Mouse (Mus musculus): Measurements from ENCODE around the gene Tmem120b. TPM values are rescaled to one million over a fixed set of nuclear protein-coding genes. Genes with fewer than 3 reads are reported as not detected.

Tmem120b gene
- total and polyA plus RNA-seq, 3 experiments = 5.6 to 6.8 TPM; not detected in 1

- Histone ChIP-seq H3K27ac (ENCODE audit: control insufficient read depth, low read depth, low read length) (no peak overlapping the region), H3K9ac (ENCODE audit: control insufficient read depth, low read depth, low read length, poor library complexity, severe bottlenecking) (no peak overlapping the region), H3K4me1 (ENCODE audit: control insufficient read depth in 1 of 2, insufficient read depth in 2 of 2, low read length in 2 of 2) (peaks cover 7 to 28% of the 10 kb centered on the region in 2 experiments), H3K4me3 (ENCODE audit: control insufficient read depth in 1 of 2, insufficient read depth in 1 of 2, low read depth in 2 of 2, low read length in 2 of 2) (no peak overlapping the region), H3K9me3 (replicated peaks; ENCODE audit: insufficient read depth, low read length) (no peaks in the 10 kb centered on the region), H3K27me3 (ENCODE audit: control insufficient read depth in 1 of 2, insufficient read depth in 2 of 2, low read length in 2 of 2) (no peaks in the 10 kb centered on the region), H3K36me3 (ENCODE audit: control insufficient read depth in 1 of 2, insufficient read depth in 2 of 2, low read length in 2 of 2) (peaks cover 0 to 18% of the 10 kb centered on the region in 2 experiments; a peak in 2 of 4 replicates), H3K79me2 (ENCODE audit: control insufficient read depth, insufficient read depth, low read length, poor library complexity) (no peaks in the 10 kb centered on the region)
- DNase-seq (ENCODE audit: low read depth, low spot score) = no peak
- TF ChIP-seq NELFE (IDR thresholded peaks at IDR 0.05; ENCODE audit: low read depth, low read length) = no peak
- TF ChIP-seq TAL1 (IDR thresholded peaks at IDR 0.05; ENCODE audit: low read length) = no peak
- no peak for TF ChIP-seq EP300 (IDR thresholded peaks at IDR 0.05; ENCODE audit: low read depth in 1 of 2, low read length in 2 of 2)
- no peak for TF ChIP-seq RCOR1 (IDR thresholded peaks at IDR 0.05; ENCODE audit: low read depth, low read length)
- TF ChIP-seq CTCF (IDR thresholded peaks at IDR 0.05 in 2 of 3, conservative IDR thresholded peaks at IDR 0.05 in 1 of 3; ENCODE audit: control insufficient read depth in 1 of 3, insufficient read depth in 1 of 3, low read depth in 2 of 3, low read length in 3 of 3, poor library complexity in 1 of 3, severe bottlenecking in 1 of 3) = no peak
- TF ChIP-seq POLR2AphosphoS2 (IDR thresholded peaks at IDR 0.05; ENCODE audit: low read length) = no peak
These were observed 43.9 kb upstream of the Tmem120b start for GRCm38 (mm10) chr5:123024312-123024711.

GRCm38 (mm10) chr5:123024965-123025573 is 43.1 kb upstream of the Tmem120b start:
- H3K27me3 ChIP-seq (ENCODE audit: control insufficient read depth in 1 of 2, insufficient read depth in 2 of 2, low read length in 2 of 2) = no peaks in the 10 kb centered on the region
- H3K4me1 ChIP-seq (ENCODE audit: control insufficient read depth in 1 of 2, insufficient read depth in 2 of 2, low read length in 2 of 2) = peaks cover 7 to 28% of the 10 kb centered on the region in 2 experiments
- H3K36me3 ChIP-seq (ENCODE audit: control insufficient read depth in 1 of 2, insufficient read depth in 2 of 2, low read length in 2 of 2) = peaks cover 0 to 18% of the 10 kb centered on the region in 2 experiments; a peak in 2 of 4 replicates
- TF ChIP-seq SIN3A (IDR thresholded peaks at IDR 0.05; ENCODE audit: low read length) (peak; percentile 28; the same call in 1 of the 2 replicates), ELF1 (IDR thresholded peaks at IDR 0.05; ENCODE audit: low read depth, low read length) (peak; percentile 68; the same call in 1 of the 2 replicates), ZC3H11A (IDR thresholded peaks at IDR 0.05; ENCODE audit: low read depth, low read length) (no peak), CHD2 (IDR thresholded peaks at IDR 0.05; ENCODE audit: low read length) (no peak), TBP (IDR thresholded peaks at IDR 0.05; ENCODE audit: low read depth, low read length) (peak; percentile 95), KAT2A (conservative IDR thresholded peaks at IDR 0.05; ENCODE audit: low read depth, low read length) (no peak), MEF2A (IDR thresholded peaks at IDR 0.05; ENCODE audit: extremely low read depth, insufficient replicate concordance, low read depth, low read length, poor library complexity, severe bottlenecking) (no peak), ZMIZ1 (IDR thresholded peaks at IDR 0.05; ENCODE audit: low read depth, low read length) (no peak), BHLHE40 (IDR thresholded peaks at IDR 0.05; ENCODE audit: borderline replicate concordance, low read depth, low read length) (no peak), ETS1 (IDR thresholded peaks at IDR 0.05; ENCODE audit: low read depth, low read length) (no peak), SMC3 (IDR thresholded peaks at IDR 0.05; ENCODE audit: low read depth, low read length) (no peak), POLR2AphosphoS2 (IDR thresholded peaks at IDR 0.05; ENCODE audit: low read length) (no peak), TCF12 (IDR thresholded peaks at IDR 0.05; ENCODE audit: low read depth, low read length) (no peak), CTCF (IDR thresholded peaks at IDR 0.05 in 2 of 3, conservative IDR thresholded peaks at IDR 0.05 in 1 of 3; ENCODE audit: control insufficient read depth in 1 of 3, insufficient read depth in 1 of 3, low read depth in 2 of 3, low read length in 3 of 3, poor library complexity in 1 of 3, severe bottlenecking in 1 of 3) (no peak), NELFE (IDR thresholded peaks at IDR 0.05; ENCODE audit: low read depth, low read length) (no peak), GABPA (IDR thresholded peaks at IDR 0.05; ENCODE audit: low read depth, low read length) (no peak), MYC (IDR thresholded peaks at IDR 0.05; ENCODE audit: low read depth, low read length) (peak; percentile 31; the same call in 1 of the 2 replicates), EP300 (IDR thresholded peaks at IDR 0.05; ENCODE audit: low read depth in 1 of 2, low read length in 2 of 2) (peak in 1 of 2 experiments; percentile 73), NRF1 (IDR thresholded peaks at IDR 0.05; ENCODE audit: insufficient read depth, low read depth, low read length, poor library complexity, severe bottlenecking) (no peak), RAD21 (IDR thresholded peaks at IDR 0.05; ENCODE audit: low read depth, low read length) (no peak), ZKSCAN1 (IDR thresholded peaks at IDR 0.05; ENCODE audit: low read depth, low read length) (no peak), GATA1 (IDR thresholded peaks at IDR 0.05; ENCODE audit: low read depth, low read length) (no peak), E2F4 (IDR thresholded peaks at IDR 0.05; ENCODE audit: borderline replicate concordance, low read depth, low read length) (no peak), ZNF384 (IDR thresholded peaks at IDR 0.05; ENCODE audit: low read depth, low read length) (no peak), MXI1 (IDR thresholded peaks at IDR 0.05; ENCODE audit: low read depth, low read length) (no peak; the same call in 1 of the 2 replicates), POLR2A (IDR thresholded peaks at IDR 0.05; ENCODE audit: control insufficient read depth in 1 of 2, insufficient read depth in 1 of 2, low read depth in 1 of 2, low read length in 2 of 2, poor library complexity in 1 of 2) (peak in 1 of 2 experiments; percentile 28; a peak in 1 of 4 replicates), MAZ (IDR thresholded peaks at IDR 0.05; ENCODE audit: low read depth, low read length) (no peak), TAL1 (IDR thresholded peaks at IDR 0.05; ENCODE audit: low read length) (no peak), HCFC1 (IDR thresholded peaks at IDR 0.05; ENCODE audit: low read depth, low read length) (no peak)

More at GRCm38 (mm10) chr5:123024965-123025573, 43.1 kb upstream of the Tmem120b start:
- no peaks in the 10 kb centered on the region for H3K79me2 ChIP-seq (ENCODE audit: control insufficient read depth, insufficient read depth, low read length, poor library complexity)
- peak overlapping the region; percentile 2 to 28; a peak in 1 of 4 replicates for H3K4me3 ChIP-seq (ENCODE audit: control insufficient read depth in 1 of 2, insufficient read depth in 1 of 2, low read depth in 2 of 2, low read length in 2 of 2)
- H3K9ac ChIP-seq (ENCODE audit: control insufficient read depth, low read depth, low read length, poor library complexity, severe bottlenecking) = peak overlapping the region; percentile 50
- DNase-seq (ENCODE audit: low read depth, low spot score) = peak; percentile 87
- no peaks in the 10 kb centered on the region for H3K9me3 ChIP-seq (replicated peaks; ENCODE audit: insufficient read depth, low read length)
- H3K27ac ChIP-seq (ENCODE audit: control insufficient read depth, low read depth, low read length) = peak overlapping the region; percentile 61
